Mouse (Mus musculus): ENCODE measurements around the gene Yju2.

DNA sequence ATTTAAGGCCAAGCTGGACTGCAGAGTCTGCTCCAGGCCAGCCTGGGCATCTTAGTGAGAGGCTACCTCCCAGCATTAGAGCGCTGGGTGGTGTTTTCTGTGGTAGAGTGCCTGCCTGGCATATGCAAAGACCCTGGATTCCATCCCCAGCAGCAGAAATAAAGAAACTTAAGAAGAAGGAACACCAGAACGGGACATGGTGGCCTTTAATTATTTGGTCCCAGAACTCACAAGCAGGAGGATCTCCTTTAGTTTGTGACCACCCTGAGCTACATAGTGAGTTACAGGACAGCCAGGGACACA is 364 bp upstream of the Yju2 start:
- TF ChIP-seq CTCF (IDR thresholded peaks at IDR 0.05; ENCODE audit: insufficient read depth, low read length), result no peak
- TF ChIP-seq POLR2A (IDR thresholded peaks at IDR 0.05; ENCODE audit: borderline replicate concordance, extremely low read depth, low read depth, low read length), result no peak

All from lung, adult 2 months (tissue).